Mouse (Mus musculus) heart, adult 2 months (tissue): ENCODE data around the gene Oaz3.

Experiments
- CTCF ChIP-seq: fragments of 200-600 bp; IDR thresholded peaks from 2 replicates; pipeline ENCODE4 v1.8.1; 2022; ENCODE audit warnings: antibody characterized with exemption, mild to moderate bottlenecking, moderate library complexity
- POLR2A ChIP-seq: fragments of 200-500 bp; IDR thresholded peaks from 2 replicates; pipeline ENCODE4 v1.6.1; 2011; ENCODE audit warnings: mild to moderate bottlenecking, low read depth, low read length, control low read depth; ENCODE audit not compliant: insufficient read depth

GRCm38 (mm10) chr3:94477981-94478422 lies 34.3 kb upstream of the Oaz3 start, which contains the start of gene Celf3:
- TF ChIP-seq CTCF (no peak), POLR2A (no peak)
